Comparison of ENCODE assay signal across 10 mouse cellular contexts in genomic region chr19:46508738-46509137, GRCm38 (mm10). TPM values are rescaled to one million over a fixed set of nuclear protein-coding genes. Genes with fewer than 3 reads are reported as not detected.
DNase-seq lines count a peak whose midpoint lies in the region; ATAC-seq and TF ChIP-seq lines count a peak whose summit lies in the region.
"Had no signal": no experiment of that assay in that cellular context is flagged by ENCODE, and none has a peak within 500 bp of the region (broad histone marks: within the 10 kb centered on the region; RNA-seq: fewer than 3 reads in every experiment).

No protein-coding gene starts in this region.

- 0 out of 2 replicates have a peak overlapping the region, but pooled peaks have one; percentile 29 for H3K27ac ChIP-seq in thymus, adult 2 months (ENCODE audit: control insufficient read depth, insufficient read depth, low read length)
- H3K27ac ChIP-seq in kidney, postnatal 0 days, result peak overlapping the region; percentile 84

- H3K4me3 ChIP-seq in thymus, adult 2 months (ENCODE audit: control insufficient read depth, insufficient read depth, low read length), result no peak overlapping the region
- H3K4me3 ChIP-seq in kidney, postnatal 0 days (replicated peaks; ENCODE audit: low read depth, low read length), result no peak overlapping the region

- no peak for TF ChIP-seq CTCF in thymus, adult 2 months (IDR thresholded peaks at IDR 0.05; ENCODE audit: borderline replicate concordance, control insufficient read depth, extremely low read depth, insufficient read depth, low read length, poor library complexity)
- TF ChIP-seq CTCF in kidney, postnatal 0 days (IDR thresholded peaks at IDR 0.05; ENCODE audit: low read depth), result no peak

- peak; percentile 45 for DNase-seq in kidney, adult 11 months
- DNase-seq in kidney, adult 18-20 months, result no peak
- peak; percentile 39 for DNase-seq in thymus, adult 2 months
- DNase-seq in thymus, adult 18-20 months, result no peak
- DNase-seq in kidney, postnatal 0 days (ENCODE audit: low spot score), result no peak
- peak; percentile 43 for DNase-seq in thymus, postnatal 25 days
- no peak for DNase-seq in frontal cortex, postnatal 14 days (ENCODE audit: low spot score in 2 of 2)
- DNase-seq in spleen, postnatal 36 days (ENCODE audit: low spot score in 2 of 2), result no peak
- DNase-seq: embryo, embryonic 11 days; left cerebral cortex, postnatal 4 days had no signal

- peak overlapping the region; percentile 91 for H3K4me2 ChIP-seq in kidney, postnatal 0 days (ENCODE audit: low read length)

- peaks cover 74% of the 10 kb centered on the region for H3K4me1 ChIP-seq in thymus, adult 2 months (replicated peaks; ENCODE audit: control insufficient read depth, insufficient read depth, low read length)
- peaks cover 59% of the 10 kb centered on the region for H3K4me1 ChIP-seq in kidney, postnatal 0 days (replicated peaks; ENCODE audit: insufficient read depth, low read length)

- H3K9me3 ChIP-seq in kidney, postnatal 0 days (replicated peaks; ENCODE audit: low read length), result no peaks in the 10 kb centered on the region

- no peak for ATAC-seq in kidney, postnatal 0 days (replicated peaks; ENCODE audit: low FRiP score, low read depth)

- H3K9ac ChIP-seq in kidney, postnatal 0 days (ENCODE audit: low read depth, low read length), result peak overlapping the region; percentile 40; the same call in 1 of the 2 replicates

- H3K36me3 ChIP-seq in thymus, adult 2 months (ENCODE audit: control insufficient read depth, insufficient read depth, low read length), result peaks cover 13% of the 10 kb centered on the region
- peaks cover 46% of the 10 kb centered on the region for H3K36me3 ChIP-seq in kidney, postnatal 0 days (ENCODE audit: insufficient read depth, low read length)

- H3K27me3 ChIP-seq in thymus, adult 2 months (ENCODE audit: control insufficient read depth, insufficient read depth, low read length), result no peaks in the 10 kb centered on the region
- H3K27me3 ChIP-seq in kidney, postnatal 0 days (ENCODE audit: insufficient read depth, low read length), result no peaks in the 10 kb centered on the region

- 77% methylated on average over 3 of the region's 3 CpGs for whole genome bisulfite sequencing in thymus, adult 2 months
- WGBS in kidney, postnatal 0 days, result 28% methylated on average over 3 of the region's 3 CpGs

- TF ChIP-seq POLR2A in thymus, adult 2 months (IDR thresholded peaks at IDR 0.05; ENCODE audit: control insufficient read depth, extremely low read depth, insufficient read depth, low read length, poor library complexity), result no peak

RNA-seq across cellular contexts. Expression of gene Trim8, which starts 7.2 kb away (rescaled TPM):
- polyA plus RNA-seq in thymus, adult 2 months (2012; rRNA removed), result 57.9 and 78.2 TPM in 2 replicates
- 27.8 and 30.5 TPM in 2 replicates for polyA plus RNA-seq in kidney, postnatal 0 days (2015; fragmentation: Nextera tagmentation; extraction: Ambion mirVana)

Comparison
In these comparisons a context has a peak if more than half of its experiments do, and no peak if none do; other contexts are left out.
1. DNase-seq: peak in kidney, adult 11 months (single experiment), thymus, adult 2 months (single experiment) and thymus, postnatal 25 days (single experiment); none in kidney, adult 18-20 months (single experiment), thymus, adult 18-20 months (0 of 2), kidney, postnatal 0 days (single experiment), frontal cortex, postnatal 14 days (0 of 2) and spleen, postnatal 36 days (0 of 2).